Mouse (Mus musculus): ENCODE data around the gene Ptdss2. TPM values are rescaled to one million over a fixed set of nuclear protein-coding genes. Genes with fewer than 3 reads are reported as not detected.
A peak's percentile ranks its signal among the peaks of the same experiment; 100 is the strongest.

The Ptdss2 gene
- polyA plus RNA-seq, 1 experiment: not detected

DNA sequence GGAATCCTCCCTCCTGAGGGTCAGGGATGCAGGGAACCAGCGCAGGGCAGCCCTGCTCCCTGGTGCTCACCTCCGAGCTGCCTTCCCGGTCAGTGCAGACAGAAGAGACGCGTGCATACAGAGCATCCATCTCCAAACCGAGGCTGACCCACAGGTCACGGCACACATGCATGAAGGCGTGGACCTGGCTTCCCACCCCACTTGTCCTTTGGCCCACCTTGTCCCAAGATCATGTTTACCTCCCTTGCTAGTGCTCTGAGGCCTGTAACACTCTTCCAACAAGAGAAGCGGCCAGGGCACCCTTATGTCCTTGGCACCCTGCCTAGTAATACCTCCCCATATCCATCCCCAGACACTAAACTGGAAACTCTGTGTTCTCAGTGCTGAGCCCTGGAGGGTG is 6.3 kb upstream of the Ptdss2 start:
- WGBS: 89% methylated on average over 9 of the region's 9 CpGs
- TF ChIP-seq POLR2A (IDR thresholded peaks at IDR 0.05; ENCODE audit: insufficient read depth, low read depth, low read length) (no peak), CTCF (IDR thresholded peaks at IDR 0.05; ENCODE audit: insufficient read depth, low read depth, low read length) (no peak)
- H3K27ac ChIP-seq (ENCODE audit: insufficient read depth, low read depth, low read length): no peak overlapping the region
- H3K4me1 ChIP-seq (ENCODE audit: control insufficient read depth, insufficient read depth, low read length): no peaks in the 10 kb centered on the region
- H3K4me3 ChIP-seq (ENCODE audit: insufficient read depth, low read depth, low read length): no peak overlapping the region

DNA sequence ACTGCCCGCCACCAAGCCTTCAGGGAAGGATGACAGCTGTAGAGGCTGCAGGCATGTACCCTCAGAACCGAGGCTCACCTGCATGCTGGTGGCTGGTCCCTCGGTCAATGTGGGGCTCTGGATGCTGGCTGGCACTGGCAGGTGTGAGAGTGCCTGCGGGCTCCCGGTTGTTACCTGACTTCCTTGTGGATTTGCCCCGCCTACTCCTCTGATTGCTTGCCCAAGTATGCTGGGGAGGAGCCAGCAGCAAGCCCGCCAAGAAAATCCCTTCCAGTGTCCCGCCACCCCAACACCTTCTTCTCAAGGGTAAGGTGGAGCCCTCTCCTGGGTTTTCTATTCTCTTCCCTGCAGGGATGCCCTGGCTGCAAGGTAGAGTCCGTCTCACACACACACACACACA is 4.5 kb upstream of the Ptdss2 start, which contains the start of gene Ano9:
Ano9 (minus strand) TSS at position 171 of the 400 bp plus-strand sequence.
- H3K4me3 ChIP-seq (ENCODE audit: insufficient read depth, low read depth, low read length): no peak within 1 kb of the TSS
- no peak within 1 kb of the TSS for H3K27ac ChIP-seq (ENCODE audit: insufficient read depth, low read depth, low read length)
- WGBS: 23% methylated on average over 9 of the region's 9 CpGs
- no peak for TF ChIP-seq POLR2A (IDR thresholded peaks at IDR 0.05; ENCODE audit: insufficient read depth, low read depth, low read length)
- TF ChIP-seq CTCF (IDR thresholded peaks at IDR 0.05; ENCODE audit: insufficient read depth, low read depth, low read length): no peak
- H3K4me1 ChIP-seq (ENCODE audit: control insufficient read depth, insufficient read depth, low read length): peaks cover 3% of the 10 kb centered on the region; the same call in 1 of the 2 replicates

DNA sequence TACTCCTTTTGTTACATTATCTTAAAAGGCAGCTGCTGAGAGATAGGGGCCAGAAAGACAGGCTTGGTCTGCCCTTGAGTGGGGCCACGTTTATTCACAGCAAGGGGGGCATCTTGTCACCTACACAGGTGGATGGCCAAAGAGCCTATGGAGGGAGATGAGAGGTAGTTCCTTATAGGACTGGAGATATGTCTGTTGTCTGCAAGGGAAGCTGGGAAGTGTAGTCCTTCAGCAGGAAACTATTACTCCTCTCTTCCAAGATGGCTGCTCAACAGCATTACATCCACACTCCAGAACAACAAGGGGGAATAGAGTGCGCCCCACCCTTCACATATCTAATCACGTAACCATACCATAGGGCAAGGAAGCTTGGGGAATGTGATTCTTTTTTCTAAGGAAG is 2.7 kb upstream of the Ptdss2 start:
- Histone ChIP-seq H3K4me1 (ENCODE audit: control insufficient read depth, insufficient read depth, low read length) (peaks cover 7% of the 10 kb centered on the region; the same call in 1 of the 2 replicates), H3K27ac (ENCODE audit: insufficient read depth, low read depth, low read length) (no peak overlapping the region), H3K4me3 (ENCODE audit: insufficient read depth, low read depth, low read length) (no peak overlapping the region)
- no peak for TF ChIP-seq CTCF (IDR thresholded peaks at IDR 0.05; ENCODE audit: insufficient read depth, low read depth, low read length)
- TF ChIP-seq POLR2A (IDR thresholded peaks at IDR 0.05; ENCODE audit: insufficient read depth, low read depth, low read length): no peak
- 85% methylated on average over 3 of the region's 3 CpGs for WGBS

DNA sequence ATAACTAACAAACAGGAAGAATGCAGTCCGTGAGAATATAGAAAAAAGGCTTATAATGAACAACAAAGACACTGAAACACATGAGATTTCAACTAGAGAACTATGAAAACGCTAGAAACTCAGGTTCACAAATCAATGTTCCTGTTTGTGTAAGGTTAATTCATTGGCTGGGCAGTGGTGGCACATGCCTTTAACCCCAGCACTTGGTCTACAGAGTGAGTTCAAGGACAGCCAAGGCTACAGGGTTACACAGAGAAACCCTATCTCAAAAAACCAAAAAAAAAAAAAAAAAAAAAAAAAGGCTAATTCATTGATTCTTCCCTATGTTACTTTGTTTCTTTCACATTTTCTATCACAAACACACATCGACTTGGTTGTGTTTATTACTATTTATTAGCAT is 1.6 kb upstream of the Ptdss2 start:
- 86% methylated on average over 3 of the region's 3 CpGs for WGBS
- Histone ChIP-seq H3K27ac (ENCODE audit: insufficient read depth, low read depth, low read length) (no peak overlapping the region), H3K4me3 (ENCODE audit: insufficient read depth, low read depth, low read length) (no peak overlapping the region), H3K4me1 (ENCODE audit: control insufficient read depth, insufficient read depth, low read length) (peaks cover 7% of the 10 kb centered on the region; the same call in 1 of the 2 replicates)
- TF ChIP-seq CTCF (IDR thresholded peaks at IDR 0.05; ENCODE audit: insufficient read depth, low read depth, low read length) (no peak), POLR2A (IDR thresholded peaks at IDR 0.05; ENCODE audit: insufficient read depth, low read depth, low read length) (no peak)

DNA sequence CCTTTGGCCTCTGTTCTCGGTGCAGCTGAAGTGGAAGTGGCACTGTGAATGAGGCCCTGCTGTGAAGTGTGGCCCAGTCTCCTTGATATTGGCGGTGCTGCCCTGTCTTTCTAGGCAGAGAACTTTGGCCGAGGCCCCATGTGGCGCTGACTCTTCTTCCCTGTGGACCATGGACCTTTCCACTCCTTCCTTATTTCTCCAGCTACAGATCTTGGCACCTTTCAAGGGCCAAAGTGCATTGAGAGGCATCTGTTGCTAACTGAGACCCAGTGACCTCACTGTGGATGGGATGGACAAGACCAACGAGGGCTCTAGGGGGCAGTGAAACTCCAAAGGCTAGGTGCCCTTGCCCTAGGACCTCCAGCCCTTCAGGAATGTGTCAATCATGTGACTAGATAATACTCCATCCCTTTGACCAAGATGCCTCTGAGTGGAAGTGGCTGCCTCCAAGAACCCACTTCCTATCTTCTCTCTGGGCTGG is 1.1 kb upstream of the Ptdss2 start:
- TF ChIP-seq CTCF (IDR thresholded peaks at IDR 0.05; ENCODE audit: insufficient read depth, low read depth, low read length) (no peak), POLR2A (IDR thresholded peaks at IDR 0.05; ENCODE audit: insufficient read depth, low read depth, low read length) (no peak)
- no peak overlapping the region for H3K4me3 ChIP-seq (ENCODE audit: insufficient read depth, low read depth, low read length)
- H3K27ac ChIP-seq (ENCODE audit: insufficient read depth, low read depth, low read length): no peak overlapping the region
- WGBS: 80% methylated on average over 5 of the region's 5 CpGs
- peaks cover 7% of the 10 kb centered on the region; the same call in 1 of the 2 replicates for H3K4me1 ChIP-seq (ENCODE audit: control insufficient read depth, insufficient read depth, low read length)

DNA sequence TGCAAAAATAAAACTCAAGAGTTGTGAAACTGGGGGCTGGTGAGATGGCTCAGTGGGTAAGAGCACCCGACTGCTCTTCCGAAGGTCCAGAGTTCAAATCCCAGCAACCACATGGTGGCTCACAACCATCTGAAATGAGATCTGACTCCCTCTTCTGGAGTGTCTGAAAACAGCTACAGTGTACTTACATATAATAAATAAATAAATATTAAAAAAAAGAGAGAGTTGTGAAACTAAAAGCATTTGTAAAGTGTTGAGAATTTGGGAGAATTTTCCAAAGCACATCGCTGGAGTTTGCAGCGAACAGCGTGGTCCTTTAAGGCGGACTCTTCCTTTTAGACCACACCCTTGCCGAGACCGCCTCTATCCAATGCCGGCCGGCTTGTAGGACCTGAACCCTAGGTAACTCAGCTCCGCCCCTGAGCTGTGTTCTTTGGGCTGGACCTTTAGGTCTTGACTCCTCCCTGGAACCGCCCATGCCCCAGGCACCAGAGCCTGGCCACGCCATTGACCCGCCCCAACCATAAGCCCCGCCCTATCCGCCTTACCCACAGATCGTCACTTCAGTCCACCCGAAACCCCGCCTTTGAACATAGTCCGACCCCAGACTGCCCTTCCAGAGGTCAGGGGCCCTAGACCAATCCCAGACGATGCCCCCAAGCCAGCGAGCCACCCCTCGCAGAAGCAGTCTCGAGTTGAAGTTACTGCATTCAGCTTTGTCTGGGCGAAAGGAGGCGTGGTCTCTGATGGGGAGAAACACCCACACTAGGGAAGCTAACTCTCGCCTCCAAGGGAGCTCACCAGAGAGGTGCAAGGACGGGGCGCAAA is 721 bp downstream of the Ptdss2 start:
- peak overlapping the region; percentile 64 for H3K4me3 ChIP-seq (ENCODE audit: insufficient read depth, low read depth, low read length)
- WGBS: 3% methylated on average over 29 of the region's 29 CpGs
- H3K27ac ChIP-seq (ENCODE audit: insufficient read depth, low read depth, low read length): peak overlapping the region; percentile 34
- TF ChIP-seq CTCF (IDR thresholded peaks at IDR 0.05; ENCODE audit: insufficient read depth, low read depth, low read length) (no peak), POLR2A (IDR thresholded peaks at IDR 0.05; ENCODE audit: insufficient read depth, low read depth, low read length) (no peak)
- peaks cover 7% of the 10 kb centered on the region; the same call in 1 of the 2 replicates for H3K4me1 ChIP-seq (ENCODE audit: control insufficient read depth, insufficient read depth, low read length)

DNA sequence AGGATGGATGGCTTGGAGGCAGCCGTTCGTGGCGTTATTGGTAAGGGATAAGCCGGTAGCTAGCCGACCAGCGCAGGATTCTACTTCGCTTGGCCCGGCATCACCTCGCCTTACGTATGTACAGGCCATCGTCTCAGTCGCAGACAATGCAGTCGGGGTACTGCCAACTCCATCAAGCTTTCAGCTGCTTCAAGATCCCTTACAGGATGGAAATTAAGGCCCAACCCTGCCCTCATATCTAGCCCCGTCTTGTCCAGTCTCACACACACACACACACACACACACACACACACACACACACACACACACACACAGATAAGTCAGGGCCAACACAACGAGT is 1.3 kb downstream of the Ptdss2 start:
- H3K27ac ChIP-seq (ENCODE audit: insufficient read depth, low read depth, low read length): peak overlapping the region; percentile 34
- WGBS: 1% methylated on average over 15 of the region's 15 CpGs

DNA sequence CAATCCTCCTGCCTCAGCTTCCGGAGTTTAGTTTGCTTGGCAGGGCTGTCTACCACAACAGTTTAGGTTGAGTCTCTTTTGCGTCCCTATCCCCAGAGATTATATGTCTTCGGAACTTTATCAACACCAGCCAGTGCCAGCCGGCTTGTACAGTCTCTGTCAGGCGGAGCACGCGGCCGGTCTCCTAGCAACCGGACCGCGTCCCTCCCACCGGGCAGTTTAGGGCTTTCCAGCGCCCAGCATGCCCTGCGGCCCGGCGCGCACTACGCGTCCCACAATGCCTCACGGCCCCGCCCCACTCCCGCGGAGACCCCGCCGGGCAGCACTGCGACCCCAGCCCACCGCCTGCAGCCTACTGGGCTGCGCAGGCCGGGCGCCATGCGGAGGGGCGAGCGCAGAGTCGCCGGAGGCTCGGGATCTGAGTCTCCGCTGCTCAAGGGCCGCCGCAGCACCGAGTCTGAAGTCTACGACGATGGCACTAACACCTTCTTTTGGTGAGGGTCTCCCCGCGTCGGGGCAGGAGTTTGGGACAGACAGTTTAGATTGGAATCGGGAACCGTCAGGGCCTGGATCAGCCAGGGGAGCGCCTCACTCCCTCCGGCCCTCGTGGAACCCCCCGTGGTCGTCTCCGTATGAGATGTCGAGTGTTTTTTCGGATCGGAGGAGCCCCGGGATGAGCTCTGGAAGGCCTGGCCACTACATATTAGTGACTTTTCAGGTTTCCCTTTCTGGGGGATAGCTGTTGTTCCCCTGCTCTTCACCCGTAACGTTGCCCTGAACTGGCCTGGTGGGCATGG is 9.0 kb downstream of the Ptdss2 start:
- TF ChIP-seq CTCF (IDR thresholded peaks at IDR 0.05; ENCODE audit: insufficient read depth, low read depth, low read length) (no peak), POLR2A (IDR thresholded peaks at IDR 0.05; ENCODE audit: insufficient read depth, low read depth, low read length) (peak; percentile 60; the same call in 1 of the 2 replicates)
- H3K4me3 ChIP-seq (ENCODE audit: insufficient read depth, low read depth, low read length): peak overlapping the region; percentile 96
- WGBS: under 1% methylated on average over 59 of the region's 59 CpGs
- H3K4me1 ChIP-seq (ENCODE audit: control insufficient read depth, insufficient read depth, low read length): peaks cover 7% of the 10 kb centered on the region
- no peak overlapping the region; the same call in 1 of the 2 replicates for H3K27ac ChIP-seq (ENCODE audit: insufficient read depth, low read depth, low read length)

More for the DNA sequence above, 1.3 kb downstream of the Ptdss2 start:
- peak overlapping the region; percentile 64 for H3K4me3 ChIP-seq (ENCODE audit: insufficient read depth, low read depth, low read length)
- peaks cover 7% of the 10 kb centered on the region; the same call in 1 of the 2 replicates for H3K4me1 ChIP-seq (ENCODE audit: control insufficient read depth, insufficient read depth, low read length)
- TF ChIP-seq POLR2A (IDR thresholded peaks at IDR 0.05; ENCODE audit: insufficient read depth, low read depth, low read length): no peak; the same call in 1 of the 2 replicates
- no peak for TF ChIP-seq CTCF (IDR thresholded peaks at IDR 0.05; ENCODE audit: insufficient read depth, low read depth, low read length)
